Mouse (Mus musculus): Measurements from ENCODE around the gene Pigx. TPM values are rescaled to one million over a fixed set of nuclear protein-coding genes. Genes with fewer than 3 reads are reported as not detected.

The Pigx gene
- polyA plus RNA-seq, 1 experiment from 2014 or later: 125 TPM

GRCm38 (mm10) chr16:32114968-32115695 is 15.6 kb upstream of the Pigx start:
- ATAC-seq (ENCODE audit: low FRiP score, low TSS enrichment) (no peak), DNase-seq (peak; percentile 84)
- no peaks in the 10 kb centered on the region for H3K36me3 ChIP-seq (ENCODE audit: control insufficient read depth, insufficient read depth, low read length)
- no peaks in the 10 kb centered on the region for H3K27me3 ChIP-seq (ENCODE audit: control insufficient read depth, insufficient read depth, low read length)
- no peak overlapping the region for H3K27ac ChIP-seq (replicated peaks; ENCODE audit: low read depth, low read length)
- H3K4me1 ChIP-seq (ENCODE audit: control insufficient read depth, insufficient read depth, low read length): no peaks in the 10 kb centered on the region
- H3K4me3 ChIP-seq (replicated peaks; ENCODE audit: low read depth, low read length): no peak overlapping the region
- H3K9ac ChIP-seq (replicated peaks; ENCODE audit: low read length): no peak overlapping the region
- WGBS: 20% methylated on average over 15 of the region's 15 CpGs
- no peaks in the 10 kb centered on the region for H3K9me3 ChIP-seq (ENCODE audit: control insufficient read depth, low read length)
- no peak overlapping the region; the same call in 1 of the 2 replicates for H3K4me2 ChIP-seq (ENCODE audit: low read length)

DNA sequence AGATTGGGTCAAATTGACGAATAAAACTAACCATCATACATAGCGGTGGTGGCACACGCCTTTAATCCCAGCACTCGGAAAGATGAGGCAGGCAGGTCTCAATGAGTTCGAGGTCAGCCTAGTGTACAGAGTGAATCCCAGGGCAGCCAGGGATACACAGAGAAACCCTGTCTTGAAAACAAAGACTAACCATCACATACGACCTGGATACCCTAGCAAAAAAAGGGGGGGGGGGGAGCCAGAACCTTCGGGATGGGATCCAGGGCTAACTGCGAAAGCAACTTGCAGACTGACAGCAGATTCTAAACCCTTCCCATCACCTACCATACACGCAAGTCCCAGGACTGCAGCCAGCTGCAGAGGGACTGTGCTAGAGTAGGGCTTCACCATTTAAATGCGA is 14.9 kb upstream of the Pigx start:
- no peak overlapping the region for H3K4me2 ChIP-seq (ENCODE audit: low read length)
- H3K27ac ChIP-seq (replicated peaks; ENCODE audit: low read depth, low read length): no peak overlapping the region
- no peaks in the 10 kb centered on the region for H3K27me3 ChIP-seq (ENCODE audit: control insufficient read depth, insufficient read depth, low read length)
- no peak for DNase-seq
- no peak overlapping the region for H3K4me3 ChIP-seq (replicated peaks; ENCODE audit: low read depth, low read length)
- ATAC-seq (ENCODE audit: low FRiP score, low TSS enrichment): no peak
- H3K9me3 ChIP-seq (ENCODE audit: control insufficient read depth, low read length): no peaks in the 10 kb centered on the region
- no peak overlapping the region for H3K9ac ChIP-seq (replicated peaks; ENCODE audit: low read length)
- 0 out of 2 replicates have a peak, but pooled peaks cover 3% of the 10 kb centered on the region for H3K36me3 ChIP-seq (ENCODE audit: control insufficient read depth, insufficient read depth, low read length)
- no peaks in the 10 kb centered on the region for H3K4me1 ChIP-seq (ENCODE audit: control insufficient read depth, insufficient read depth, low read length)
- 87% methylated on average over 10 of the region's 10 CpGs for WGBS

DNA sequence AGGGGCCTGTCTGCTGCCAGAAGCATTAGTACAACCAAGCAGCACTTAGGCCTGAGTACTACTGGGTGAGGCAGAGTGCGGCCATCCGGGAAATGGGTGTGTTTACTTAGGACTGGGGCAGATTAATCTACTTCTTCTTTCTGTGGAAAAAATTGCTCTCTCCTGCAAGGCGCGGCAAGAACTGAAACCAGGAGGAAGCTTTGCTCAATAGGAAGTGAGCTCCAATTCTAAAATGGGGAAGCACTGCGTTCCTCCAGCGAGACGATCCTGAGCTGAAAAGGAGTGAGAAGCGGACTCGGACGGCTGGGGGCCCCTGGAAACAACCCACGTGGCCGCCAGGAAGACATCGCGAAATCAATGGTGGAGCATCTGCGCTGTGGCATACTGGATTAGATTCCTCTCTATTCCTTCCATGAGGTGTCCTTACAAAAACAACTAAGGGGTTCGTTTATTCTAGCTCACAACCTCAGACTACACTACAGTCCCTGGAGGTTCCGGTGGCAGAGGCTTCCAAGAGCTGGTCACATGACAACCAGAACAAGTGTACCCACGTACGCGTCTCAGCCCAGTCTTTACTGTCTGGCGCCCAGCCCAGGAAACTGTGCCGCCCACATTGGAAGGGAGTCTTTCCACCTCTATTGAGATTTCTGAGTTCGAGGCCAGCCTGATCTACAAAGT is 14.1 kb upstream of the Pigx start:
- Histone ChIP-seq H3K4me2 (ENCODE audit: low read length) (no peak overlapping the region), H3K9ac (replicated peaks; ENCODE audit: low read length) (no peak overlapping the region), H3K4me3 (replicated peaks; ENCODE audit: low read depth, low read length) (no peak overlapping the region), H3K9me3 (ENCODE audit: control insufficient read depth, low read length) (no peaks in the 10 kb centered on the region), H3K27ac (replicated peaks; ENCODE audit: low read depth, low read length) (no peak overlapping the region), H3K36me3 (ENCODE audit: control insufficient read depth, insufficient read depth, low read length) (0 out of 2 replicates have a peak, but pooled peaks cover 9% of the 10 kb centered on the region), H3K27me3 (ENCODE audit: control insufficient read depth, insufficient read depth, low read length) (no peaks in the 10 kb centered on the region), H3K4me1 (ENCODE audit: control insufficient read depth, insufficient read depth, low read length) (no peaks in the 10 kb centered on the region)
- ATAC-seq (ENCODE audit: low FRiP score, low TSS enrichment) (no peak), DNase-seq (peak; percentile 10)
- 72% methylated on average over 23 of the region's 23 CpGs for WGBS

DNA sequence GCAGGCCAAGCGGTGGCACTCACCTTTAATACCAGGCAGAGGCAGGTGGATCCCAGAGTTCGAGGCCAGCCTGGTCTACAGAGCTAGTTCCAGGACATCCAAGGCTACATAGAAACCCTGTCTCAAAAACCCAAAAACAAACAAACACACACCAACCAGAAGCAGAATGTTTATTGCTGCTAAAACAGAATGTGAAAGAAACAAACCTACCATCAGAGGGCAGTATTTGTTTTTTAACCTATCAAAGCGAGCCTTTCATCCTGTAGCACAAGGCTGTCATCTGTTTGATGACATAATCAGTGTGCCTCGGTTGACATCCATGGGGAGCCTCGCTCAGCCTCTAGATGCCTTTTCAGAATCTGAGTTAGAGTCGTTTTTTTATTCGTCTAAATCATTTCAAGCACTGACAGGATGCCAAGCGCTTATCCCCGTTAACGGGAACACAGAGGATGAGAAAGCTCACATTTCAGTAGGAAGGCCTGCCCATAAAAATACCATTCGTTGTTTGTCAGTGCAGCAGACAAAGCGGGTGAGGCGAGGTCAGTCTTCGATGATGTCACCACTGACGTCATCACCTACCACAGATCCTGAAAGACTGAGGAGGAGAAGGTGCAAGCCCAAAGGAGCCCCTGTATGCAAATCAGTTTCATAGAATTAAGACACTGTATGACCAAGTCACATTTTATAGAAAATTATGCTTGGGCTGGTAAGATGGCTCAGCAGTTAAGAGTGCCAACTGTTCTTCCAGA is 11.6 kb upstream of the Pigx start:
- H3K4me2 ChIP-seq (ENCODE audit: low read length): no peak overlapping the region
- H3K9me3 ChIP-seq (ENCODE audit: control insufficient read depth, low read length): no peaks in the 10 kb centered on the region
- H3K9ac ChIP-seq (replicated peaks; ENCODE audit: low read length): no peak overlapping the region
- 74% methylated on average over 15 of the region's 15 CpGs for WGBS
- no peaks in the 10 kb centered on the region for H3K27me3 ChIP-seq (ENCODE audit: control insufficient read depth, insufficient read depth, low read length)
- H3K27ac ChIP-seq (replicated peaks; ENCODE audit: low read depth, low read length): no peak overlapping the region
- H3K4me3 ChIP-seq (replicated peaks; ENCODE audit: low read depth, low read length): no peak overlapping the region
- H3K4me1 ChIP-seq (ENCODE audit: control insufficient read depth, insufficient read depth, low read length): no peaks in the 10 kb centered on the region
- DNase-seq: peak; percentile 14
- H3K36me3 ChIP-seq (ENCODE audit: control insufficient read depth, insufficient read depth, low read length): peaks cover 31% of the 10 kb centered on the region
- ATAC-seq (ENCODE audit: low FRiP score, low TSS enrichment): no peak

DNA sequence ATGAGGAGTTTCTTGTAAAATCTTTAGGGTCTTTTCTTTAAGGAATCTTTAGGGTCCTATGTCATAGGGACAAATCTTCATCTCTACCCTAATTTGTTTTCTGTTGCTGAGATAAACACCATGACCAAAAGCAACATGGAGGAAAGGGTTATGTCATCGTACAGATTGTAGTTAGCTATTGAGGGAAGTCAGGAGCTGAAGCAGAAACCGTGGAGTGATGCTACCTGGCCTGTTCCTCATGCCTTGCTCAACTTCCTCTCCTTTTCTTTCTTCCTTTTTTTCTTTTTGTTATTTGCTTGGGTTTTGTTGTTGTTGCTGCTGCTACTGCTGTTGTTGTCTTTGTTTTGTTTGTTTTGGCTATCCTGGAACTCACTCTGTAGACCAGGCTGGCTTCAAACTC is 9.0 kb upstream of the Pigx start:
- WGBS: 87% methylated on average over 2 of the region's 2 CpGs
- no peak for DNase-seq

GRCm38 (mm10) chr16:32108170-32108569 is 8.6 kb upstream of the Pigx start:
- ATAC-seq (ENCODE audit: low FRiP score, low TSS enrichment): no peak
- no peaks in the 10 kb centered on the region for H3K27me3 ChIP-seq (ENCODE audit: control insufficient read depth, insufficient read depth, low read length)
- no peak overlapping the region for H3K27ac ChIP-seq (replicated peaks; ENCODE audit: low read depth, low read length)
- H3K36me3 ChIP-seq (ENCODE audit: control insufficient read depth, insufficient read depth, low read length): peaks cover 47% of the 10 kb centered on the region
- DNase-seq: no peak
- WGBS: 82% methylated on average over 7 of the region's 7 CpGs
- no peak overlapping the region for H3K4me2 ChIP-seq (ENCODE audit: low read length)
- no peaks in the 10 kb centered on the region for H3K4me1 ChIP-seq (ENCODE audit: control insufficient read depth, insufficient read depth, low read length)
- no peak overlapping the region for H3K4me3 ChIP-seq (replicated peaks; ENCODE audit: low read depth, low read length)
- no peaks in the 10 kb centered on the region for H3K9me3 ChIP-seq (ENCODE audit: control insufficient read depth, low read length)
- H3K9ac ChIP-seq (replicated peaks; ENCODE audit: low read length): no peak overlapping the region

More for the DNA sequence above, 9.0 kb upstream of the Pigx start:
- Histone ChIP-seq H3K36me3 (ENCODE audit: control insufficient read depth, insufficient read depth, low read length) (peaks cover 43% of the 10 kb centered on the region), H3K9ac (replicated peaks; ENCODE audit: low read length) (no peak overlapping the region), H3K4me2 (ENCODE audit: low read length) (no peak overlapping the region), H3K9me3 (ENCODE audit: control insufficient read depth, low read length) (no peaks in the 10 kb centered on the region), H3K4me3 (replicated peaks; ENCODE audit: low read depth, low read length) (no peak overlapping the region), H3K27me3 (ENCODE audit: control insufficient read depth, insufficient read depth, low read length) (no peaks in the 10 kb centered on the region), H3K27ac (replicated peaks; ENCODE audit: low read depth, low read length) (no peak overlapping the region), H3K4me1 (ENCODE audit: control insufficient read depth, insufficient read depth, low read length) (no peaks in the 10 kb centered on the region)
- no peak for ATAC-seq (ENCODE audit: low FRiP score, low TSS enrichment)

GRCm38 (mm10) chr16:32107342-32108045 is 8.0 kb upstream of the Pigx start:
- DNase-seq: no peak
- no peaks in the 10 kb centered on the region for H3K27me3 ChIP-seq (ENCODE audit: control insufficient read depth, insufficient read depth, low read length)
- H3K36me3 ChIP-seq (ENCODE audit: control insufficient read depth, insufficient read depth, low read length): peaks cover 53% of the 10 kb centered on the region
- no peak overlapping the region for H3K9ac ChIP-seq (replicated peaks; ENCODE audit: low read length)
- no peak for ATAC-seq (ENCODE audit: low FRiP score, low TSS enrichment)
- WGBS: 93% methylated on average over 12 of the region's 12 CpGs
- H3K9me3 ChIP-seq (ENCODE audit: control insufficient read depth, low read length): no peaks in the 10 kb centered on the region
- no peaks in the 10 kb centered on the region for H3K4me1 ChIP-seq (ENCODE audit: control insufficient read depth, insufficient read depth, low read length)
- no peak overlapping the region for H3K4me2 ChIP-seq (ENCODE audit: low read length)
- H3K4me3 ChIP-seq (replicated peaks; ENCODE audit: low read depth, low read length): no peak overlapping the region
- no peak overlapping the region for H3K27ac ChIP-seq (replicated peaks; ENCODE audit: low read depth, low read length)

DNA sequence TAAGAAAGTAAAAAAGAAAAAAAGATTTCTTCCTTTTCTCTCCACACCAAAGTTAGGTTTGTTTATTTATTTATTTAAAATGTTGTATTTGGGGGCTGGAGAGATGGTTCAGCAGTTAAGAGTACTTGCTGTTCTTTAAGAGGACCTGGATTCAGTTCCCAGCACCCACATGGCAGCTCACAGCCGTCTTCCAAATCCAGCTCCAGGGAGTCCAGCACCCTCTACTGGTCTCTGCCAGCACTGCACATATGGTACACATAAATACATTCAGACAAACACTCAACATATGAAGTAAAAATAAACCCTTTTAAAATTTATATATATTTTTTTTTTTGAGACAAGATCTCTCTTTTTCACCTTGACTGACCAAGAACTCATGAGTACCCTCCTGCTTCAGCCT is 6.2 kb upstream of the Pigx start:
- 82% methylated on average over 1 of the region's 1 CpGs for WGBS
- H3K9me3 ChIP-seq (ENCODE audit: control insufficient read depth, low read length): no peaks in the 10 kb centered on the region
- H3K36me3 ChIP-seq (ENCODE audit: control insufficient read depth, insufficient read depth, low read length): peaks cover 58% of the 10 kb centered on the region
- H3K9ac ChIP-seq (replicated peaks; ENCODE audit: low read length): no peak overlapping the region
- no peaks in the 10 kb centered on the region for H3K4me1 ChIP-seq (ENCODE audit: control insufficient read depth, insufficient read depth, low read length)
- H3K27me3 ChIP-seq (ENCODE audit: control insufficient read depth, insufficient read depth, low read length): no peaks in the 10 kb centered on the region
- H3K27ac ChIP-seq (replicated peaks; ENCODE audit: low read depth, low read length): no peak overlapping the region
- H3K4me2 ChIP-seq (ENCODE audit: low read length): no peak overlapping the region
- ATAC-seq (ENCODE audit: low FRiP score, low TSS enrichment) (no peak), DNase-seq (no peak)
- no peak overlapping the region for H3K4me3 ChIP-seq (replicated peaks; ENCODE audit: low read depth, low read length)
